Mouse (Mus musculus) embryonic facial prominence, embryonic 15.5 days (tissue): ENCODE data around the gene Hyls1. TPM values are rescaled to one million over a fixed set of nuclear protein-coding genes. Genes with fewer than 3 reads are reported as not detected.

Source experiments
- ATAC-seq: fragments of 200-750 bp; cut with Nextera tagmentation; 2 replicates; pipeline ENCODE4 v1.8.0; 2017; ENCODE audit warnings: low read depth, moderate TSS enrichment; ENCODE audit not compliant: insufficient number of reproducible peaks, low FRiP score, low TSS enrichment
- H3K27ac ChIP-seq: fragments of 300-500 bp; sonication (generic); replicated peaks from 2 replicates; pipeline ENCODE4 v1.5.1; 2015; ENCODE audit warnings: mild to moderate bottlenecking, inconsistent platforms
- H3K27me3 ChIP-seq: fragments of 300-500 bp; sonication (generic); 2 replicates; pipeline ENCODE4 v1.6.1; 2015; ENCODE audit warnings: inconsistent platforms
- H3K36me3 ChIP-seq: fragments of 300-500 bp; sonication (generic); 2 replicates; pipeline ENCODE4 v1.6.1; 2015; ENCODE audit warnings: mild to moderate bottlenecking, inconsistent platforms
- H3K4me1 ChIP-seq: fragments of 300-500 bp; sonication (generic); 2 replicates; pipeline ENCODE4 v1.6.1; 2015; ENCODE audit warnings: inconsistent platforms
- H3K4me2 ChIP-seq: fragments of 300-500 bp; sonication (generic); replicated peaks from 2 replicates; pipeline ENCODE4 v1.6.1; 2015; ENCODE audit warnings: mild to moderate bottlenecking, inconsistent platforms
- H3K4me3 ChIP-seq: fragments of 300-500 bp; sonication (generic); replicated peaks from 2 replicates; pipeline ENCODE4 v1.5.1; 2015; ENCODE audit warnings: mild to moderate bottlenecking, inconsistent platforms
- H3K9ac ChIP-seq: fragments of 300-500 bp; sonication (generic); 2 replicates; pipeline ENCODE4 v1.6.1; 2015; ENCODE audit warnings: inconsistent platforms
- H3K9me3 ChIP-seq: fragments of 300-500 bp; sonication (generic); replicated peaks from 2 replicates; pipeline ENCODE4 v1.6.1; 2016; ENCODE audit warnings: inconsistent platforms
- WGBS: fragments of 180-500 bp; shearing (Covaris S2); methylation state at CpG from one replicate; pipeline ENCODE4 v1.1.7; 2015; 5-methylcytosine and 5-hydroxymethylcytosine counted together
- polyA plus RNA-seq: library from polyadenylated mRNA; unstranded; fragments of >200 nt; fragmentation: Nextera tagmentation; extraction: Ambion mirVana; gene quantifications from 2 replicates; pipeline ENCODE4 v1.2.1, GENCODE M21; 2015

Hyls1 gene
- polyA plus RNA-seq, 1 experiment from 2014 or later = 23.1 TPM

DNA sequence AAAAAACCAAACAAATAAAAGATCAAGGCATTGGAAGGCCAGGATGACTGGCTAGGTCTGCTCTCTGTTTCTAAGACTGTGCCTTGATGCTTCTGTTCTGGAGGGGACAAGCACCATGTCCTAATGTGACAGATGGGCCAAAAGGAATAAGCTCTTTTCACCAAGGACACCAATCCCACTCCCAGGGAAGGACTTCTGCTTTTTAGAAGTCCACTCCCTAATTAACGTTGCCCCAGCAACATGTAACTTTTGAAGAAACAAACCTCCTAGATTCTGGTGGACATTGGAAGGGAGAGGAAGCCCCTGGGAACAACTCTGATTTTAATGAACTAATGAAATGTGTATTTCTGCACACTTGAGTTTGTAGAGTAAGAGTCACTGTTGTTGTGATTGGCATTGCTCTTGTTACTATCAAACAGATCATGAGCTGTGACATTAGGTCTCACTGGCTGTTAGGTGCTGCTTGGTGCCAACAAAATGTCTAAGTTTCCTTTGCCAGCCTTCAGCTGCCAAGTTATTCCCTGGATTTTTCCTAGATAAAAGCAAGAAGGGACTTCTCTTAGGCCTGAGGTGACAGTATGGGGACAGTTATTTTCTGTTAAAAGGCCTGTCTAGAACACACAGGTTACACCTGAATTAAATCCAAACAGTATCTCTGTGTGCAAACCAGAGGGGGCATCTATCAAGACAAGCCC, 47.2 kb downstream of the Hyls1 start:
- ATAC-seq = no peak
- Histone ChIP-seq H3K4me2 (no peak overlapping the region), H3K36me3 (no peaks in the 10 kb centered on the region)

GRCm38 (mm10) chr9:35522241-35522640, 48.0 kb downstream of the Hyls1 start:
- WGBS = 44% methylated on average over 2 of the region's 2 CpGs
- H3K4me2 ChIP-seq = no peak overlapping the region
- peaks cover 20% of the 10 kb centered on the region for H3K4me1 ChIP-seq
- no peak overlapping the region for H3K27ac ChIP-seq
- H3K27me3 ChIP-seq = no peaks in the 10 kb centered on the region
- no peak overlapping the region for H3K4me3 ChIP-seq
- H3K36me3 ChIP-seq = no peaks in the 10 kb centered on the region
- no peak overlapping the region for H3K9ac ChIP-seq
- no peak for ATAC-seq
- no peaks in the 10 kb centered on the region for H3K9me3 ChIP-seq

More for the DNA sequence above, 47.2 kb downstream of the Hyls1 start:
- Histone ChIP-seq H3K4me1 (peaks cover 20% of the 10 kb centered on the region), H3K9me3 (no peaks in the 10 kb centered on the region), H3K4me3 (no peak overlapping the region), H3K9ac (no peak overlapping the region), H3K27me3 (no peaks in the 10 kb centered on the region), H3K27ac (peak overlapping the region; percentile 86)
- WGBS = 71% methylated on average over 1 of the region's 1 CpGs

GRCm38 (mm10) chr9:35520631-35521348, 49.4 kb downstream of the Hyls1 start:
- Histone ChIP-seq H3K4me2 (no peak overlapping the region), H3K27me3 (no peaks in the 10 kb centered on the region), H3K4me1 (peaks cover 20% of the 10 kb centered on the region), H3K9me3 (no peaks in the 10 kb centered on the region), H3K9ac (no peak overlapping the region), H3K36me3 (no peaks in the 10 kb centered on the region), H3K27ac (no peak overlapping the region), H3K4me3 (no peak overlapping the region)
- ATAC-seq = no peak
- WGBS = 79% methylated on average over 6 of the region's 6 CpGs

GRCm38 (mm10) chr9:35518169-35518568, 52.0 kb downstream of the Hyls1 start, which contains the start of gene Gm1113:
Gene Gm1113 (minus strand): TSS chr9:35518269.
- H3K4me1 ChIP-seq = 0 out of 2 replicates have a peak, but pooled peaks cover 4% of the 10 kb centered on the region
- 75% methylated on average over 3 of the region's 3 CpGs for WGBS
- H3K4me2 ChIP-seq = no peak within 1 kb of the TSS
- no peaks in the 10 kb centered on the region for H3K9me3 ChIP-seq
- ATAC-seq = no peak
- no peaks in the 10 kb centered on the region for H3K27me3 ChIP-seq
- H3K27ac ChIP-seq = no peak within 1 kb of the TSS
- no peak within 1 kb of the TSS for H3K4me3 ChIP-seq
- H3K36me3 ChIP-seq = no peaks in the 10 kb centered on the region
- H3K9ac ChIP-seq = no peak within 1 kb of the TSS

DNA sequence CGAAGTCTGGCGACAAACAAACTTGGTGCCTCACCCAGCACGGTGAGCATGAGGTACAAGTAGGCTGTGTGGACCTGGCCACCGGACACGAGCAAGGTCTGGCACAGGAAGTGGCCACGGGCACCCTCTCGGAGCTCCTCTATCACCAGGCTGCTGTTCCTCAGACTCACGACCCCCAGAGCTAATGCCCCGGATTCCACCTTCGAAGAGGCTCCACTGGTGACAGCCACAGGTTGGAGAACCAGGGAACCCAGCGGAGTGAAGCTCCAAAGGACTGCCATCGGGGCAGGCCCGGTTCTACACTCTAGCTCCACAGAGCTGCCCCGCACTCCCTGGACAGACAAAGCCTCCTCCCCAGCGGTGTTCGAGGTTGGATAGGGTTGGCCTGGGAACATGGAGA, 53.5 kb downstream of the Hyls1 start:
- no peaks in the 10 kb centered on the region for H3K27me3 ChIP-seq
- no peaks in the 10 kb centered on the region for H3K9me3 ChIP-seq
- no peaks in the 10 kb centered on the region for H3K4me1 ChIP-seq
- no peak overlapping the region for H3K4me2 ChIP-seq
- H3K36me3 ChIP-seq = no peaks in the 10 kb centered on the region
- H3K27ac ChIP-seq = no peak overlapping the region
- H3K4me3 ChIP-seq = no peak overlapping the region
- H3K9ac ChIP-seq = no peak overlapping the region
- 92% methylated on average over 16 of the region's 16 CpGs for WGBS
- no peak for ATAC-seq

DNA sequence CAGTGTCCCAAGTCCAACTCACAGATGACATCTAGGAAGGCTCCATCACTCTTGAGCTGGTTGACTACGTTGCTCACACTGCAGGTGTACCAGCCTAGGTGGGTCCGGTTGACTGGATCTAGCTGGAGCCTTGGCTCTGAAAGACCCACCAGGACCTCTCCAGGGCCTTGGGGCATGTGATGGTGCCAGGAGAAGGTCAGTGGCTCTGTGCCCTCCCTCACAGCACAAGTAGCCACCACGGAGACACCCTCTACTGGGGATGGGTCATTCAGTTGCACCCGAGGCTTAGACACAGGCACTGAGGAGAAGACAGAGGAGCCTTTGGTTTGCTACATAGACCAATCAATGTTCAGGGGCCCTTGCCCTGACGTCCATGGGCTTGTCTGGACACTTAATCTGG, 54.0 kb downstream of the Hyls1 start:
- no peak for ATAC-seq
- no peaks in the 10 kb centered on the region for H3K27me3 ChIP-seq
- no peak overlapping the region for H3K4me3 ChIP-seq
- H3K9me3 ChIP-seq = no peaks in the 10 kb centered on the region
- no peak overlapping the region for H3K4me2 ChIP-seq
- no peak overlapping the region for H3K9ac ChIP-seq
- no peaks in the 10 kb centered on the region for H3K36me3 ChIP-seq
- H3K27ac ChIP-seq = no peak overlapping the region
- 84% methylated on average over 5 of the region's 5 CpGs for WGBS
- no peaks in the 10 kb centered on the region for H3K4me1 ChIP-seq

- Histone ChIP-seq H3K4me1 (no peaks in the 10 kb centered on the region), H3K27me3 (no peaks in the 10 kb centered on the region), H3K9ac (no peak overlapping the region), H3K4me2 (no peak overlapping the region), H3K4me3 (no peak overlapping the region), H3K27ac (no peak overlapping the region), H3K36me3 (no peaks in the 10 kb centered on the region), H3K9me3 (no peaks in the 10 kb centered on the region)
- ATAC-seq = no peak
- WGBS = 81% methylated on average over 4 of the region's 4 CpGs
These were observed 56.3 kb downstream of the Hyls1 start for GRCm38 (mm10) chr9:35513900-35514299.

Other genes starting within 250 kb of the Hyls1 start
- gene Cdon, start 149.3 kb downstream of the Hyls1 start, polyA plus RNA-seq = 15.3 and 16.3 TPM in 2 replicates
- gene Gm1113, start 52.1 kb downstream of the Hyls1 start, polyA plus RNA-seq = not detected in 2 replicates
- gene Ddx25, start 11.9 kb downstream of the Hyls1 start, polyA plus RNA-seq = 2.3 and 2.8 TPM in 2 replicates
- 17.6 and 18.9 TPM in 2 replicates for gene Pus3, start 11.8 kb downstream of the Hyls1 start, polyA plus RNA-seq
- 0.53 and 1.1 TPM in 2 replicates for gene Pate2, start 114 bp downstream of the Hyls1 start, polyA plus RNA-seq
- 0.27 TPM in 1 of 2 replicates, not detected in the other for gene Pate4, start 41.5 kb upstream of the Hyls1 start, polyA plus RNA-seq
- not detected in 2 replicates for gene Pate3, start 77.8 kb upstream of the Hyls1 start, polyA plus RNA-seq
- not detected in 2 replicates for gene Pate1, start 117.0 kb upstream of the Hyls1 start, polyA plus RNA-seq
- not detected in 2 replicates for gene Gm17677, start 170.7 kb upstream of the Hyls1 start, polyA plus RNA-seq
- gene Gm17727, start 207.7 kb upstream of the Hyls1 start, polyA plus RNA-seq = not detected in 2 replicates
- gene Gm27235, start 219.7 kb upstream of the Hyls1 start, polyA plus RNA-seq = not detected in 2 replicates
- not detected in 2 replicates for gene D730048I06Rik, start 219.7 kb upstream of the Hyls1 start, polyA plus RNA-seq